Mouse (Mus musculus) v-Abl transformed pro-B cells (cell line): ENCODE data around the gene Nhlh1.

Experiments
- in situ Hi-C, 2 experiments: fragments of 400-800 bp; cut with MboI; formaldehyde crosslinking; loops; one replicate each; pipeline ENCODE4 v1.15.1; 2025; ENCODE audit not compliant: unreplicated experiment in 2 of 2

The Nhlh1 gene

GRCm38 (mm10) chr1:172053541-172054440 lies 3.6 kb downstream of the Nhlh1 start:
- in situ Hi-C loops = no loop called here

DNA sequence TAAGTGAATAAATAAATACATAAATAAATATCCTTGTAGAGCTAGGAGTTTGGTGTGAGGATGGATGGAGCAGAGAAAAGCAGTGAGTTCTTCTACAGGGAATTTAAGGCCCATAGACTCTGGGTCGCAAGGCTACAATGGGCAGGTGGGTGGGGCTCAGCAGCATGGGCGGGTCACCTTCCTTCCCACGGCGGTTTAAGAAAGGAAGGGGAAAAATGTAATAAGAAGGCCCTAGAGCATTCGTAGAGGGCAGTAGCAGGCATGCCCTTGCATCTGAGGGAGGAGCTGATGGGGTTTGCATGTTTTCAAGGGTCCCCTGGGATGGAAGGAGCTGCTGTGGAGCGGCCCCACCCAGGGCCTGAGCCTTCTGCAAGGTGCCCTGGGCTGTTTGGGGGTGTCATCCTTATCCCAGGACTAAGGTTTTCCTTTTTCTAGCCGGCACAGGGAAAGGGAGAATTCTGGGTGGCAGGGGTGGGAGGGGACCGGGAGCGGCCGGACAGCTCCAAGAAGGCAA lies 4.5 kb downstream of the Nhlh1 start:
- in situ Hi-C loops = no loop called here

- in situ Hi-C loops = loop anchor here (5.0 to 25.0 kb wide), 3 partner anchors 308 to 1363 kb away; partner anchors contain the start of genes Igsf9 (in 1 of the 2) and Slamf9 (in 1 of the 2)
Observed at GRCm38 (mm10) chr1:172049131-172049782, 8.1 kb downstream of the Nhlh1 start.

DNA sequence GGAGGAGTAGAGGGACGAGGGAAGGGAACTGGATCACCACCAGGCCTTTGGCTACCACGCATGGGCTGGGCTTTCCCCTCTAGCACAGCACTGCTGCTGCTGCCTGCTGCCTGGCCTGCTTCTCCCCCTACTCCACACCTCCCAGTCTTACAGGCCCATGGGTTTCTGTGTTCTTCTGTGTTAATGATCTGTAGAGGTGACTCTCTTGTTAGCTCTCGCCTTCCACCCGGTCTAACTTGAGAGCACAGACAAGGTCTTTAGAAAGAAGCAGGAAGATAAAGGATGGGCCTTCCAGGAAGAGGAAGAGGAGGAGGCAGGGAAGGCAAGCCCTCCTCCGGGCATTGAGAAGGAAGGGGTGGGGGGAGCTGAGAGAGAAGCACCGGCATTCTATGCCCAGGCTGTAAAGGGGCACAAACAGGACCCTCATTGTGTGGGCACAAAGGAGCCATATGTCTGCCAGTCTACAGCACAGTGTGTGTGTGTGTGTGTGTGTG lies 9.1 kb downstream of the Nhlh1 start:
- in situ Hi-C loops = loop anchor here (5.0 to 25.0 kb wide), 3 partner anchors 309 to 1364 kb away; partner anchors contain the start of genes Igsf9 (in 1 of the 2) and Slamf9 (in 1 of the 2)

GRCm38 (mm10) chr1:172046938-172047337 lies 10.4 kb downstream of the Nhlh1 start:
- in situ Hi-C loops = loop anchor here (5.0 to 25.0 kb wide), 3 partner anchors 310 to 1365 kb away; partner anchors contain the start of genes Igsf9 (in 1 of the 2) and Slamf9 (in 1 of the 2)

GRCm38 (mm10) chr1:172046410-172046809 lies 11.0 kb downstream of the Nhlh1 start:
- in situ Hi-C loops = loop anchor here (5.0 to 25.0 kb wide), 3 partner anchors 311 to 1366 kb away; partner anchors contain the start of genes Igsf9 (in 1 of the 2) and Slamf9 (in 1 of the 2)

DNA sequence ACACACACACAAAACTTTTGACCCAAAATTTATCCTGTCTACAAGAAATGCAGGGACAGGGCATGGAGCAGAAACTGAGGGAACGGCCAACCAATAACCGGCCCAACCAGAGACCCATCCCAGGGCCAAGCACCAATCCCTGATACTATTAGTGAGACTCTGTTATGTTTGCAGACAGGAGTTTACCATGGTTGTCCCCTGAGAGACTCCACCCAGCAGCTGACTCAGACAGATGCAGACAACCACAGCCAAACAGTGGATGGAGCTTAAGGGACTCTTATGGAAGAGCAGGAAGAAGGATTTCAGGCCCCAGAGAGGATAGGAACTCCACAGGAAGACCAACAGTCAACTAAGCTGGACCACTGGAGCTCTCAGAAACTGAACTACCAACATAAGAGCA lies 27.5 kb downstream of the Nhlh1 start:
- in situ Hi-C loops = loop anchor here (25.0 kb wide), 2 partner anchors 457 to 1382 kb away; partner anchors contain the start of genes Igsf9 (in 1 of the 2) and Slamf9 (in 1 of the 2)

- in situ Hi-C loops = loop anchor here (25.0 kb wide), 2 partner anchors 459 to 1384 kb away; partner anchors contain the start of genes Igsf9 (in 1 of the 2) and Slamf9 (in 1 of the 2)
Observed at GRCm38 (mm10) chr1:172028394-172029275, 28.7 kb downstream of the Nhlh1 start, which contains the start of gene Vangl2. TSS of gene Vangl2 (minus strand) at chr1:172028444.

DNA sequence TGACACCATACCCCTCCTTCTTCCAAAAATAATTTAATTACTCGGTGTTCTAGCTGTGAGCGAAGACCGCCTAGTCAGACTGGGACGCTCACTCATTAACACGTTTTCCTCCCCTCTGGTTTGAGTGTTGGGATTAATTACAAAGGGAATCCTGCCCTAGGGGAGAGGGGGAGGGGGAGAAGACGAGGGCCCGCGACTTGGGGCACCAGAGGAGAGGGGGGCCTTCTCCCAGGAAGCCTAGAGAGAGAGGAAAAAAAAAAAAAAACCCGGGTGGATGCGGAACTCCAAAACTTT lies 29.6 kb downstream of the Nhlh1 start:
- in situ Hi-C loops = loop anchor here (25.0 kb wide), 2 partner anchors 460 to 1385 kb away; partner anchors contain the start of genes Igsf9 (in 1 of the 2) and Slamf9 (in 1 of the 2)

DNA sequence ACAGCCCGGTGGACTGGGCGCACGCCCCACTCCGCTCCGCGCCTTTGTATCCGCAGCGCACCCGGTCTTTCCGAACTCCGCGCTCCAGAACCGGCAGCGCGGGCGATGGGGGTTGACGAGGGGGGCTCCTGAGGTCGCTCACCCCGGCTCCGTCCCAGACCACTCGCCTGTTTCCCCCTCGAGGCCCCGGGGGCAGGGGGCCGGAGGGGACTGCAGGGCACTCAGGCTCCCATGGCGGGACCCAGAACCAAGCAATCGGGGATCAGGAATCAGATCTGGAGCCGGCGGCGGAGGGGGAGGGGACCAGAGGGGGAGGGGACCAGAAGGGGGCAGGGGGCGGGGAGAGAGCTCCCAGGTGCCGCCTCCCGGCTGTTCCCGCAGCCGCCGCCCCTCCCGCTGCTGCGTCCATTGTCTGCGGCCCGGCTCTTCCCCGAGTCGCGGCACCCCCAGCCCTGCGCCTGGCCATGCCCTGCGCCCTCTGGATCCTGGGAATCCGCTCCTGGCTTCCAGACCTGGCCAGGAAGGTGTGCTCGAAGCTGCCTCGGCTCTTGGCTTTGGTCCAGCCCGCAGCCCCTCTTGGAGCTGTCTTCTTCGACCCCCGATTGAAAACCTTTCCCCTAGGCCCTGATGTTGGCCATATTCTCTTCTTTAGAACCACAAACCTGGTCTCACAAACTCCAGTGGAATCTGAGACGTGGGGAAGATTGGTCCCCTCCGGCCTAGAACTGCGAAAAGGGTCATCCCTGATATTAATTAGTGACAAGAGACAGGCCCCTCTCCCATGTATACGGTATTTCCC lies 30.2 kb downstream of the Nhlh1 start:
- in situ Hi-C loops = loop anchor here (25.0 kb wide), 2 partner anchors 460 to 1385 kb away; partner anchors contain the start of genes Igsf9 (in 1 of the 2) and Slamf9 (in 1 of the 2)

DNA sequence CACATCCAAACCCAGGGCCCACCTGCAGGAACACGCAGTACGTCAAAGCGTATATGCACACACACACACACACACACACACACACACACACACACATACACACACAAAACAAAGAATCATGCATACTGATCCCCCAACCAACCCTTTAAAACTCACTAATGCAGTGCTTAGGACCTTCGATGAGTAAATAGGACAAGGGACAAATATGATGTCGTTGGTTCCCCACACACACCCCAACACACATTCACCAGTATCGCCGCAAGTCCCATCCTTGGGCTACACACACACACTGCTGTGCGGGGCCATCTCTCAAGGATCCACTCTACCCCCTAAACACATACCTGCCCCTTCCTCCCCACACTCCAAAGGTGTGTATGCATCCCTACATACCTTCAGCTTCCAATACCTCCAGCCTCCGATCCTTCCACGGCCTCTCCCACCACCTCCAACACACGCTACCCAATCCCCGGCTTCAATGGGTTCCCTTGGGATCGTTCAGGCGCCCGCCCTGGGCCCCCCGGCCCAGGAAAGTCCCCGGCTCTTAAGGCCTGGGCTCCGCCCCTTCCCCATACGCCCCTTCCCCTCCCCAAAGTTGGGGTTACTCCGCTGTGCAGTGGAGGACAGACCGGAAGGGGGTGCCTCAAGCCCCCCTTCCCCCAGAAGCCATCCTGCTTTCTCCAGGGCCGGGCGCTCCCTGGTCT lies 31.0 kb downstream of the Nhlh1 start:
- in situ Hi-C loops = loop anchor here (25.0 kb wide), 2 partner anchors 461 to 1386 kb away; partner anchors contain the start of genes Igsf9 (in 1 of the 2) and Slamf9 (in 1 of the 2)

DNA sequence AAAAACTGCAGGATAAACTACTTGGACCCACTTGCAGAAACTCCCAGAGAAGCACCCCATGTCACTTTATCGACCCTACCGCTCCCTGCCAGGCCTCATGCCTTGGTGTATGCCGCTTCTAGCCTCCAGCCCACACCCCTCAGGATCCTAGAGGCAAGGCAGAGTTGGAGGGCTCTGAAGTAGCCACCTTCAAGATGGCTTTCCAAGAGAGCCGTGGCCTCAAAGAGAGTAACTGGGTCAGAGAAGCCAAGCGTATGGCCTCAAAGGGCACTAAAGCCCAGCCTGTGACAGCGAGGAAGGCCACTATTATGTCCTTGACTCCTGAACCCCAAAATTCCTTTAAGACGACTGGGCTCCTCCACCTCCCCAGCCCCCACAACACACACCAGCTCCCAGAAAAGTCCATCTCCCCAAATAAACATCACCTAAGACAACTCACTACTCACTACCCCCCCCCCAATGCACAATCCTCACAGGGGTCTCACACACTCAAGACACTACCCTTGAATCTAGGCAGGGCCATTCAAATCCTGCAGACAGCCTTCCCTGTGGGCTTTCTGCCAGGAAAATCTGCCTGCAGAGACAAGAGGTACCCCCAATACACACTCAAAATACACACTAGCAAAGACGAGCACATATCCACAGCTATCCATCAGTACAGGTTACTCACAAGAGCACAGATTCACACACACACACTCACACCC lies 32.0 kb downstream of the Nhlh1 start:
- in situ Hi-C loops = loop anchor here (25.0 kb wide), 2 partner anchors 462 to 1387 kb away; partner anchors contain the start of genes Igsf9 (in 1 of the 2) and Slamf9 (in 1 of the 2)

GRCm38 (mm10) chr1:172024140-172024895 lies 33.1 kb downstream of the Nhlh1 start:
- in situ Hi-C loops = no loop called here

- in situ Hi-C loops = no loop called here
Observed at GRCm38 (mm10) chr1:172019863-172020521, 37.4 kb downstream of the Nhlh1 start.

DNA sequence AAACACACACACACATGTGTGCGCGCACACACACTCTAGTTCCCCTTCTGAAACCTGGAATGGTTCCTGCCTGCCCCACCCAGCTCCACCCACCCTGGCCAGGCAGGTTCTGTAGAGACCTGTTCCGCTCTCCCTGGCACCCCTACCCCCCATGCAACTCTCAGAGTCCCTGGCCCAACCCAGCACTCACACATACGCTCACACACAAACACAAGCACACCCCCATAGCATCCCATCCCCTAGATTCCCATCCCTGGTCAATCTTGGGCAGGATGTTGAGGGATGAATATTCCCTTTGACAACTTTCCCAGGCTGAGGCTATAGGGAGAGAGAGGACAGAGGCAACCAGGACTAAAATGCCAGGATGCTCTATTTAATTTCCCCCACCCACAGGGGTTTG lies 38.0 kb downstream of the Nhlh1 start:
- in situ Hi-C loops = no loop called here
